Mouse (Mus musculus) neural tube, embryonic 12.5 days (tissue): ENCODE measurements around the gene Cdk10. TPM values are rescaled to one million over a fixed set of nuclear protein-coding genes. Genes with fewer than 3 reads are reported as not detected.
"Not testable (repeated sequence)": the region's sequence is repeated elsewhere in the genome, so short reads cannot be mapped to it uniquely, and the experiment has no call there.

ENCODE experiments used
- ATAC-seq: fragments of 200-750 bp; cut with Nextera tagmentation; 2 replicates; pipeline ENCODE4 v1.8.0; 2017; ENCODE audit warnings: low read depth, mild to moderate bottlenecking, moderate TSS enrichment, moderate library complexity; ENCODE audit not compliant: low FRiP score
- H3K27ac ChIP-seq: fragments of 300-500 bp; sonication (generic); 2 replicates; pipeline ENCODE4 v1.5.1; 2016
- H3K27me3 ChIP-seq: fragments of 300-500 bp; sonication (generic); replicated peaks from 2 replicates; pipeline ENCODE4 v1.6.1; 2016; ENCODE audit warnings: mild to moderate bottlenecking
- H3K36me3 ChIP-seq: fragments of 300-500 bp; sonication (generic); 2 replicates; pipeline ENCODE4 v1.6.1; 2016; ENCODE audit warnings: mild to moderate bottlenecking
- H3K4me1 ChIP-seq: fragments of 300-500 bp; sonication (generic); 2 replicates; pipeline ENCODE4 v1.6.1; 2016
- H3K4me2 ChIP-seq: fragments of 300-500 bp; sonication (generic); replicated peaks from 2 replicates; pipeline ENCODE4 v1.6.1; 2016; ENCODE audit warnings: mild to moderate bottlenecking
- H3K4me3 ChIP-seq: fragments of 300-500 bp; sonication (generic); 2 replicates; pipeline ENCODE4 v1.5.1; 2016
- H3K9ac ChIP-seq: fragments of 300-500 bp; sonication (generic); 2 replicates; pipeline ENCODE4 v1.6.1; 2016; ENCODE audit warnings: mild to moderate bottlenecking
- H3K9me3 ChIP-seq: fragments of 300-500 bp; sonication (generic); 2 replicates; pipeline ENCODE4 v1.6.1; 2016; ENCODE audit warnings: mild to moderate bottlenecking
- WGBS: fragments of 180-500 bp; shearing (Covaris S2); methylation state at CpG from one replicate; pipeline ENCODE4 v1.1.7; 2016; 5-methylcytosine and 5-hydroxymethylcytosine counted together
- polyA plus RNA-seq: library from polyadenylated mRNA; unstranded; fragments of >200 nt; fragmentation: Nextera tagmentation; extraction: Ambion mirVana; gene quantifications from 2 replicates; pipeline ENCODE4 v1.2.1, GENCODE M21; 2016

Cdk10 gene
- polyA plus RNA-seq, 1 experiment from 2014 or later, result 36.1 TPM

- H3K9ac ChIP-seq, result peak within 1 kb of the TSS; percentile 89
Observed at GRCm38 (mm10) chr8:123254099-123254885, 29.6 kb downstream of the Cdk10 start, which contains the start of the genes Zfp276 and Vps9d1. Gene Zfp276, plus strand, starts transcription at chr8:123254195. Gene Vps9d1, minus strand, starts transcription at chr8:123254348.

GRCm38 (mm10) chr8:123255170-123255569 is 30.5 kb downstream of the Cdk10 start:
- no peak overlapping the region for H3K27ac ChIP-seq
- no peaks in the 10 kb centered on the region for H3K27me3 ChIP-seq
- H3K36me3 ChIP-seq, result peaks cover 51% of the 10 kb centered on the region
- H3K4me1 ChIP-seq, result peaks cover 36% of the 10 kb centered on the region
- no peak for ATAC-seq
- 65% methylated on average over 6 of the region's 6 CpGs for WGBS
- H3K9ac ChIP-seq, result peak overlapping the region; percentile 89
- peak overlapping the region; percentile 97 for H3K4me3 ChIP-seq
- H3K4me2 ChIP-seq, result peak overlapping the region; percentile 98
- H3K9me3 ChIP-seq, result no peaks in the 10 kb centered on the region

More at GRCm38 (mm10) chr8:123254099-123254885, 29.6 kb downstream of the Cdk10 start, which contains the start of the genes Zfp276 and Vps9d1:
- Histone ChIP-seq H3K36me3 (peaks cover 51% of the 10 kb centered on the region), H3K4me1 (peaks cover 36% of the 10 kb centered on the region), H3K4me2 (peak within 1 kb of the TSS; percentile 98), H3K9me3 (no peaks in the 10 kb centered on the region), H3K27me3 (no peaks in the 10 kb centered on the region), H3K4me3 (peak within 1 kb of the TSS; percentile 97), H3K27ac (peak within 1 kb of the TSS; percentile 74; the same call in 1 of the 2 replicates)
- under 1% methylated on average over 99 of the region's 99 CpGs for WGBS
- ATAC-seq, result peak; percentile 93

- Histone ChIP-seq H3K4me2 (peak overlapping the region; percentile 98; the same call in 1 of the 2 replicates), H3K36me3 (peaks cover 52% of the 10 kb centered on the region), H3K9ac (0 out of 2 replicates have a peak overlapping the region, but pooled peaks have one; percentile 5), H3K27ac (no peak overlapping the region; the same call in 1 of the 2 replicates), H3K4me1 (peaks cover 36% of the 10 kb centered on the region), H3K4me3 (no peak overlapping the region), H3K9me3 (no peaks in the 10 kb centered on the region), H3K27me3 (no peaks in the 10 kb centered on the region)
- ATAC-seq, result no peak
- 66% methylated on average over 3 of the region's 3 CpGs for WGBS
Observed at GRCm38 (mm10) chr8:123257114-123257513, 32.5 kb downstream of the Cdk10 start.

GRCm38 (mm10) chr8:123257593-123257992 is 33.0 kb downstream of the Cdk10 start:
- H3K4me3 ChIP-seq, H3K27ac ChIP-seq, ATAC-seq, H3K27me3 ChIP-seq, H3K9me3 ChIP-seq, H3K9ac ChIP-seq, H3K4me2 ChIP-seq: not testable (repeated sequence)
- peaks cover 52% of the 10 kb centered on the region for H3K36me3 ChIP-seq
- peaks cover 33% of the 10 kb centered on the region for H3K4me1 ChIP-seq
- WGBS, result 92% methylated on average over 8 of the region's 8 CpGs

GRCm38 (mm10) chr8:123267926-123268656 is 43.4 kb downstream of the Cdk10 start:
- 0 out of 2 replicates have a peak overlapping the region, but pooled peaks have one; percentile 13 for H3K9ac ChIP-seq
- WGBS, result 74% methylated on average over 14 of the region's 14 CpGs
- no peaks in the 10 kb centered on the region for H3K27me3 ChIP-seq
- no peak overlapping the region; the same call in 1 of the 2 replicates for H3K4me3 ChIP-seq
- peaks cover 80% of the 10 kb centered on the region for H3K36me3 ChIP-seq
- ATAC-seq, result no peak
- H3K4me1 ChIP-seq, result no peaks in the 10 kb centered on the region
- H3K27ac ChIP-seq, result peak overlapping the region; percentile 37; the same call in 1 of the 2 replicates
- H3K4me2 ChIP-seq, result no peak overlapping the region
- H3K9me3 ChIP-seq, result no peaks in the 10 kb centered on the region

- no peaks in the 10 kb centered on the region for H3K4me1 ChIP-seq
- WGBS, result 92% methylated on average over 10 of the region's 10 CpGs
- H3K27ac ChIP-seq, result no peak overlapping the region
- no peak for ATAC-seq
- no peak overlapping the region for H3K4me2 ChIP-seq
- H3K4me3 ChIP-seq, result no peak overlapping the region
- no peaks in the 10 kb centered on the region for H3K27me3 ChIP-seq
- H3K36me3 ChIP-seq, result peaks cover 54% of the 10 kb centered on the region
- H3K9me3 ChIP-seq, result no peaks in the 10 kb centered on the region
- H3K9ac ChIP-seq, result no peak overlapping the region
Observed at GRCm38 (mm10) chr8:123271147-123271546, 46.5 kb downstream of the Cdk10 start.

- no peak overlapping the region for H3K4me2 ChIP-seq
- no peak overlapping the region for H3K27ac ChIP-seq
- no peak overlapping the region for H3K9ac ChIP-seq
- H3K4me3 ChIP-seq, result no peak overlapping the region
- 91% methylated on average over 4 of the region's 4 CpGs for WGBS
- no peaks in the 10 kb centered on the region for H3K4me1 ChIP-seq
- H3K36me3 ChIP-seq, result peaks cover 47% of the 10 kb centered on the region
- no peak for ATAC-seq
- no peaks in the 10 kb centered on the region for H3K9me3 ChIP-seq
- no peaks in the 10 kb centered on the region for H3K27me3 ChIP-seq
Observed at GRCm38 (mm10) chr8:123271901-123272300, 47.3 kb downstream of the Cdk10 start.

GRCm38 (mm10) chr8:123274447-123274846 is 49.8 kb downstream of the Cdk10 start:
- 87% methylated on average over 5 of the region's 5 CpGs for WGBS
- ATAC-seq, result no peak
- Histone ChIP-seq H3K27ac (no peak overlapping the region), H3K9me3 (no peaks in the 10 kb centered on the region), H3K36me3 (peaks cover 25% of the 10 kb centered on the region), H3K4me2 (no peak overlapping the region), H3K4me3 (no peak overlapping the region), H3K9ac (no peak overlapping the region), H3K27me3 (no peaks in the 10 kb centered on the region), H3K4me1 (no peaks in the 10 kb centered on the region)

GRCm38 (mm10) chr8:123275096-123275495 is 50.5 kb downstream of the Cdk10 start:
- no peaks in the 10 kb centered on the region for H3K4me1 ChIP-seq
- no peak overlapping the region for H3K4me3 ChIP-seq
- H3K9me3 ChIP-seq, result no peaks in the 10 kb centered on the region
- H3K36me3 ChIP-seq, result peaks cover 18% of the 10 kb centered on the region
- H3K4me2 ChIP-seq, result no peak overlapping the region
- H3K27me3 ChIP-seq, result no peaks in the 10 kb centered on the region
- no peak for ATAC-seq
- H3K27ac ChIP-seq, result no peak overlapping the region
- no peak overlapping the region for H3K9ac ChIP-seq
- 95% methylated on average over 12 of the region's 12 CpGs for WGBS

- H3K4me3 ChIP-seq, result no peak overlapping the region
- WGBS, result 73% methylated on average over 7 of the region's 7 CpGs
- no peak for ATAC-seq
- no peak overlapping the region for H3K4me2 ChIP-seq
- H3K9ac ChIP-seq, result no peak overlapping the region
- H3K27me3 ChIP-seq, result no peaks in the 10 kb centered on the region
- H3K36me3 ChIP-seq, result peaks cover 10% of the 10 kb centered on the region
- H3K9me3 ChIP-seq, result no peaks in the 10 kb centered on the region
- H3K27ac ChIP-seq, result no peak overlapping the region
- H3K4me1 ChIP-seq, result no peaks in the 10 kb centered on the region
Observed at GRCm38 (mm10) chr8:123278445-123278844, 53.8 kb downstream of the Cdk10 start.

GRCm38 (mm10) chr8:123279828-123280227 is 55.2 kb downstream of the Cdk10 start:
- Histone ChIP-seq H3K4me3 (no peak overlapping the region), H3K9me3 (no peaks in the 10 kb centered on the region), H3K4me2 (no peak overlapping the region), H3K27me3 (no peaks in the 10 kb centered on the region), H3K36me3 (peaks cover 10% of the 10 kb centered on the region), H3K9ac (no peak overlapping the region), H3K4me1 (no peaks in the 10 kb centered on the region), H3K27ac (no peak overlapping the region)
- WGBS, result 89% methylated on average over 4 of the region's 4 CpGs
- ATAC-seq, result no peak
